Mouse (Mus musculus) CD4-positive, CD25-positive, alpha-beta regulatory T cell (primary cell): ENCODE results near the gene Tomm7. TPM values are rescaled to one million over a fixed set of nuclear protein-coding genes. Genes with fewer than 3 reads are reported as not detected.

ENCODE experiments used
- polyA plus RNA-seq: library from polyadenylated mRNA; unstranded; fragments of 100-300 nt; shearing (Covaris generic); gene quantifications from one replicate; pipeline ENCODE4 v1.2.1, GENCODE M21; 2017

The Tomm7 gene
- 69.2 TPM for polyA plus RNA-seq

DNA sequence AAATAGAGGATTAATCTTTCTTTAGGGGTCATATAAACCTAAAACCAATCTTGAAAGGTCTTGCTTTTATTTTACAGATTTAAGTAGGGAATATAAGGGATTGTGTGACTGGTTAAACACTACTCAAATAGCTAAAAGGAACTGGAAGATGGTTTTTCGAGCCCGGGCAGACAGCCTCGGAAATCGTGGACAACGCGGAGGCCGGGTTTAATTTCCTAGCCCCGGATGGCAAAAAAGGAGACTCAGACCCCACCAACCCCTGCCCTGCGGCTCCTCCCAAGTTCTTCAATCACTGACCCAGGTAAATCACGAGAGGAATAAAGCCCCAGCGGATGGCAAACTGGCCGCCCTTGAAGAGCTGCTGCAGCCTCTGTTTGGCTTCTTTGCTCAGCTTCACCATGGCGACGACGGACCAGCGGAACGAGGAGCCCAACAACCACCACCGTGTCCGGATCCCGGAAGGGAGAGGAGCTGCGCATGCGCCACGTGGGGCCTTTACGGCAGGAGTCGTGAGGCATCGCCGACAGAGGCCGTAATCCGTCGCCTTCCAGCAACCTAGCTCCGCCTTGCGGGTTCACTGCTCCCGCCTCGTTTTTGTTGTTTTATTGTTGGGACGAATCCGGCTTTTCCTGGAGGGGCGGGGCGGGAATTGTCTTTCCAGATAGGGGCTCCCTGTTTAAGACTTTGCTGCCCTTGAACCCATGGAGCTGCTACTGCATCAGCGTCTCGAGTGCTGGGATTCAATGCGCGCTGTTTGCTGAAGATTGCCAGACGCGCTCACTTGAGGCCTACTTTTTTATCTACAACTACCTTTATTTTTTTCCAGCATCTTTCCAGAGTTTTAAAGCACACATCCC is at the start of gene Tomm7:
Gene Tomm7, minus strand, starts transcription at position 488 of the 857 bp plus-strand sequence.

Other genes with a start within 250 kb of the Tomm7 start
- 63.8 TPM for gene Srpk2, start 159.5 kb downstream of the Tomm7 start, polyA plus RNA-seq
- 26.9 TPM for gene Pus7, start 60.5 kb downstream of the Tomm7 start, polyA plus RNA-seq
- gene Rint1, start 56.5 kb downstream of the Tomm7 start, polyA plus RNA-seq = 26.8 TPM
- 15.9 TPM for gene Fam126a, start 186.5 kb upstream of the Tomm7 start, polyA plus RNA-seq